Comparison of ENCODE assay signal across 8 mouse cellular contexts in the genomic region with DNA sequence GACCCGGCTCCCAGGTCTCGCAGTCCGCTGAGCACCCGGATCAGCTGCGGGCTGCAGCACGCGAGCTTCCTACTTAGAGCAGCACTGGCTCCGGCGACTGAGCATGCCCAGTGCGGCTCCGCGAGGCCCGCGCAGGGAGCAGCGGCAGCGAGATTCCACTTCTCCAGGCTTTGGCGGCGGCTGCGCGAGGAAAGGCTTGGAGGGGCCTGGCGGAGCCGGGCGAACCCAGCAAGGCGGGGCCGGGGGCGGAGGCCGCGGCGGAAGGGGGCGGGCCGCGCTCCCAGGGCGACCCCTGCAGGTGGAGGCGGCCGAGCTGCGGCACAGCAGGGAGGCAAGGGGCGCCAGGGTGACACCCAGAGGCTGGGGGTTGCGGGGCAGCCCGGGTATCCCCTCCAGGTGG. TPM values are rescaled to one million over a fixed set of nuclear protein-coding genes. Genes with fewer than 3 reads are reported as not detected.
DNase-seq lines count a peak whose midpoint lies in the region; ATAC-seq lines count a peak whose summit lies in the region.

A gene (minus strand): TSS at position 188 of the 400 bp plus-strand sequence.

- H3K9ac ChIP-seq in intestine, embryonic 16.5 days (ENCODE audit: low read depth, low read length) = peak within 1 kb of the TSS; percentile 95

- WGBS in intestine, embryonic 16.5 days = 0% methylated on average over 34 of the region's 39 CpGs

- intact Hi-C loops in left cerebral cortex, postnatal 25 days (cut with DNase I) = loop anchor here (1.0 to 5.0 kb wide), 3 partner anchors 96 to 230 kb away; no protein-coding TSS in a partner anchor

- H3K36me3 ChIP-seq in intestine, embryonic 16.5 days (ENCODE audit: control insufficient read depth, insufficient read depth, low read length) = no peaks in the 10 kb centered on the region

- peak within 1 kb of the TSS; percentile 90 for H3K4me2 ChIP-seq in intestine, embryonic 16.5 days (ENCODE audit: low read depth, low read length)

- peak; percentile 96 for ATAC-seq in intestine, embryonic 16.5 days

- H3K27ac ChIP-seq in intestine, embryonic 16.5 days (ENCODE audit: low read length) = peak within 1 kb of the TSS; percentile 99

- H3K4me3 ChIP-seq in intestine, embryonic 16.5 days (ENCODE audit: low read length) = peak within 1 kb of the TSS; percentile 89

- H3K4me1 ChIP-seq in intestine, embryonic 16.5 days (ENCODE audit: control insufficient read depth, insufficient read depth, low read length) = peaks cover 32% of the 10 kb centered on the region

- peak; percentile 96 to 98 for DNase-seq in adrenal gland, adult 18-20 months (ENCODE audit: low spot score in 2 of 2)
- peak; percentile 98 for DNase-seq in embryo, embryonic 11 days
- DNase-seq in gonadal fat pad, adult 2 months (ENCODE audit: low read depth) = no peak
- DNase-seq in left cerebral cortex, postnatal 25 days (ENCODE audit: low spot score in 2 of 2) = peak; percentile 94 to 96
- peak; percentile 96 for DNase-seq in mesoderm, embryonic 11.5 days (ENCODE audit: low read depth, low spot score)
- DNase-seq in right cerebral cortex, postnatal 4 days = peak; percentile 92
- peak; percentile 95 for DNase-seq in yolk sac, embryonic 10.5 days (ENCODE audit: low spot score)

- H3K9me3 ChIP-seq in intestine, embryonic 16.5 days (ENCODE audit: control insufficient read depth, low read length) = no peaks in the 10 kb centered on the region

- no peaks in the 10 kb centered on the region for H3K27me3 ChIP-seq in intestine, embryonic 16.5 days (replicated peaks; ENCODE audit: control insufficient read depth, insufficient read depth, low read length)

RNA-seq across cellular contexts. Expression of the gene that starts here (rescaled TPM):
- total RNA-seq in adrenal gland, adult 18-20 months (2021) = 10 to 100 TPM; 37.4 to 54.0 TPM
- 13.7 and 21.6 TPM in 2 replicates for polyA plus RNA-seq in gonadal fat pad, adult 2 months (2012; rRNA removed)
- polyA plus RNA-seq in intestine, embryonic 16.5 days (2015; fragmentation: Nextera tagmentation; extraction: Ambion mirVana) = 31.2 and 32.8 TPM in 2 replicates
- total RNA-seq in left cerebral cortex, postnatal 25 days (2021) = 10 to 100 TPM; 60.5 to 66.8 TPM
